8 mouse cellular contexts compared by ENCODE assay signal in genomic region chr9:119323260-119323645, GRCm38 (mm10). TPM values are rescaled to one million over a fixed set of nuclear protein-coding genes. Genes with fewer than 3 reads are reported as not detected.
DNase-seq lines count a peak whose midpoint lies in the region; ATAC-seq and TF ChIP-seq lines count a peak whose summit lies in the region.

No protein-coding gene starts in this region.

- peak overlapping the region; percentile 96 for H3K4me2 ChIP-seq in limb, embryonic 14.5 days (replicated peaks; ENCODE audit: low read depth, low read length, severe bottlenecking)
- peak overlapping the region; percentile 80 for H3K4me2 ChIP-seq in stomach, embryonic 14.5 days (replicated peaks; ENCODE audit: low read depth, low read length)

- WGBS in limb, embryonic 14.5 days = 6% methylated on average over 9 of the region's 9 CpGs
- WGBS in stomach, embryonic 14.5 days = 5% methylated on average over 9 of the region's 9 CpGs

- H3K4me1 ChIP-seq in megakaryocyte, embryonic 14.5 days = peaks cover 68% of the 10 kb centered on the region
- H3K4me1 ChIP-seq in limb, embryonic 14.5 days (ENCODE audit: control insufficient read depth, insufficient read depth, low read length) = peaks cover 8% of the 10 kb centered on the region
- peaks cover 5% of the 10 kb centered on the region; the same call in 1 of the 2 replicates for H3K4me1 ChIP-seq in stomach, embryonic 14.5 days (ENCODE audit: control insufficient read depth, insufficient read depth, low read length)

- no peak for DNase-seq in limb, embryonic 14.5 days (ENCODE audit: low spot score)
- no peak for DNase-seq in adrenal gland, postnatal 14 days
- DNase-seq in spleen, postnatal 14 days (ENCODE audit: low spot score in 2 of 2) = no peak
- no peak for DNase-seq in thymus, postnatal 14 days

- peak overlapping the region; percentile 99 for H3K4me3 ChIP-seq in megakaryocyte, embryonic 14.5 days (replicated peaks)
- H3K4me3 ChIP-seq in limb, embryonic 14.5 days (replicated peaks; ENCODE audit: low read length) = peak overlapping the region; percentile 96
- H3K4me3 ChIP-seq in stomach, embryonic 14.5 days (ENCODE audit: low read depth, low read length) = peak overlapping the region; percentile 79

- ATAC-seq in megakaryocyte, adult 5-6 weeks (ENCODE audit: poor library complexity, severe bottlenecking) = no peak
- peak; percentile 37 for ATAC-seq in erythroblast, adult 5-6 weeks (replicated peaks; ENCODE audit: low FRiP score, poor library complexity, severe bottlenecking)
- no peak for ATAC-seq in limb, embryonic 14.5 days (ENCODE audit: low FRiP score, low read depth)
- ATAC-seq in stomach, embryonic 14.5 days (ENCODE audit: insufficient number of reproducible peaks, insufficient read depth, low FRiP score, low read depth) = no peak

- peaks cover 5% of the 10 kb centered on the region for H3K36me3 ChIP-seq in megakaryocyte, embryonic 14.5 days (replicated peaks; ENCODE audit: low read length)
- H3K36me3 ChIP-seq in limb, embryonic 14.5 days (ENCODE audit: control insufficient read depth, insufficient read depth, low read length) = no peaks in the 10 kb centered on the region
- H3K36me3 ChIP-seq in stomach, embryonic 14.5 days (ENCODE audit: control insufficient read depth, insufficient read depth, low read length) = no peaks in the 10 kb centered on the region

- H3K27ac ChIP-seq in limb, embryonic 14.5 days (replicated peaks; ENCODE audit: low read depth, low read length) = peak overlapping the region; percentile 91
- peak overlapping the region; percentile 90 for H3K27ac ChIP-seq in stomach, embryonic 14.5 days (ENCODE audit: low read length)

- peak overlapping the region; percentile 78 for H3K9ac ChIP-seq in limb, embryonic 14.5 days (ENCODE audit: low read depth, low read length, severe bottlenecking)
- H3K9ac ChIP-seq in stomach, embryonic 14.5 days (replicated peaks; ENCODE audit: low read depth, low read length) = peak overlapping the region; percentile 46

- TF ChIP-seq POLR2A in limb, embryonic 14.5 days (IDR thresholded peaks at IDR 0.05; ENCODE audit: borderline replicate concordance, extremely low read depth, insufficient read depth, insufficient read length) = no peak

- H3K9me3 ChIP-seq in megakaryocyte, embryonic 14.5 days = no peaks in the 10 kb centered on the region
- H3K9me3 ChIP-seq in limb, embryonic 14.5 days (ENCODE audit: control insufficient read depth, low read length) = no peaks in the 10 kb centered on the region
- no peaks in the 10 kb centered on the region for H3K9me3 ChIP-seq in stomach, embryonic 14.5 days (ENCODE audit: control insufficient read depth, low read depth, low read length)

- H3K27me3 ChIP-seq in megakaryocyte, embryonic 14.5 days (replicated peaks) = no peaks in the 10 kb centered on the region
- H3K27me3 ChIP-seq in limb, embryonic 14.5 days (ENCODE audit: control insufficient read depth, insufficient read depth, low read length) = no peaks in the 10 kb centered on the region
- no peaks in the 10 kb centered on the region for H3K27me3 ChIP-seq in stomach, embryonic 14.5 days (ENCODE audit: control insufficient read depth, insufficient read depth, low read length)

RNA-seq across cellular contexts. Expression of gene Oxsr1, which starts 1.0 kb away (rescaled TPM):
- polyA plus RNA-seq in megakaryocyte, embryonic 14.5 days (2012; ENCODE audit: insufficient read depth, low replicate concordance) = 5.3 and 8.2 TPM in 2 replicates
- total RNA-seq in megakaryocyte, adult 5-6 weeks (2015) = 14.3 and 16.8 TPM in 2 replicates
- 35.1 and 36.9 TPM in 2 replicates for total RNA-seq in megakaryocyte, adult 5-6 weeks (2017)
- 3.7 and 7.5 TPM in 2 replicates for total RNA-seq in erythroblast, adult 5-6 weeks (2015; ENCODE audit: low replicate concordance)
- total RNA-seq in erythroblast, adult 5-6 weeks (2017; ENCODE audit: low replicate concordance) = 11.0 and 17.0 TPM in 2 replicates
- 35.4 and 39.4 TPM in 2 replicates for polyA plus RNA-seq in limb, embryonic 14.5 days (2012; rRNA removed)
- 15.6 and 16.0 TPM in 2 replicates for polyA plus RNA-seq in limb, embryonic 14.5 days (2014; fragmentation: Nextera tagmentation; extraction: Ambion mirVana)
- polyA plus RNA-seq in stomach, embryonic 14.5 days (2014; fragmentation: Nextera tagmentation; extraction: Ambion mirVana) = 16.6 and 16.9 TPM in 2 replicates
- total RNA-seq in adrenal gland, postnatal 14 days (2021) = 33.8 and 36.5 TPM in 2 replicates

RNA-seq across cellular contexts. Expression of gene Acaa1a, which starts 16.2 kb away (rescaled TPM):
- 77.2 and 206 TPM in 2 replicates for polyA plus RNA-seq in megakaryocyte, embryonic 14.5 days (2012; ENCODE audit: insufficient read depth, low replicate concordance)
- total RNA-seq in megakaryocyte, adult 5-6 weeks (2015) = 31.9 and 37.2 TPM in 2 replicates
- 27.4 and 32.5 TPM in 2 replicates for total RNA-seq in megakaryocyte, adult 5-6 weeks (2017)
- 6.9 and 9.2 TPM in 2 replicates for total RNA-seq in erythroblast, adult 5-6 weeks (2015; ENCODE audit: low replicate concordance)
- 4.1 and 8.1 TPM in 2 replicates for total RNA-seq in erythroblast, adult 5-6 weeks (2017; ENCODE audit: low replicate concordance)
- polyA plus RNA-seq in limb, embryonic 14.5 days (2012; rRNA removed) = 120 and 140 TPM in 2 replicates
- 87.4 and 92.7 TPM in 2 replicates for polyA plus RNA-seq in limb, embryonic 14.5 days (2014; fragmentation: Nextera tagmentation; extraction: Ambion mirVana)
- 99.1 and 101 TPM in 2 replicates for polyA plus RNA-seq in stomach, embryonic 14.5 days (2014; fragmentation: Nextera tagmentation; extraction: Ambion mirVana)
- 106 and 108 TPM in 2 replicates for total RNA-seq in adrenal gland, postnatal 14 days (2021)

RNA-seq across cellular contexts. Expression of gene Myd88, which starts 18.0 kb away (rescaled TPM):
- 17.6 and 38.2 TPM in 2 replicates for polyA plus RNA-seq in megakaryocyte, embryonic 14.5 days (2012; ENCODE audit: insufficient read depth, low replicate concordance)
- 91.9 and 92.2 TPM in 2 replicates for total RNA-seq in megakaryocyte, adult 5-6 weeks (2015)
- total RNA-seq in megakaryocyte, adult 5-6 weeks (2017) = 61.1 and 62.7 TPM in 2 replicates
- 11.7 and 20.0 TPM in 2 replicates for total RNA-seq in erythroblast, adult 5-6 weeks (2015; ENCODE audit: low replicate concordance)
- total RNA-seq in erythroblast, adult 5-6 weeks (2017; ENCODE audit: low replicate concordance) = 5.1 and 8.5 TPM in 2 replicates
- polyA plus RNA-seq in limb, embryonic 14.5 days (2012; rRNA removed) = 10.9 and 11.5 TPM in 2 replicates
- polyA plus RNA-seq in limb, embryonic 14.5 days (2014; fragmentation: Nextera tagmentation; extraction: Ambion mirVana) = 23.3 and 25.1 TPM in 2 replicates
- 28.4 and 33.9 TPM in 2 replicates for polyA plus RNA-seq in stomach, embryonic 14.5 days (2014; fragmentation: Nextera tagmentation; extraction: Ambion mirVana)
- 26.2 and 27.3 TPM in 2 replicates for total RNA-seq in adrenal gland, postnatal 14 days (2021)

RNA-seq across cellular contexts. Expression of gene Xylb, which starts 33.9 kb away (rescaled TPM):
- polyA plus RNA-seq in megakaryocyte, embryonic 14.5 days (2012; ENCODE audit: insufficient read depth, low replicate concordance) = 0.09 and 0.70 TPM in 2 replicates
- total RNA-seq in megakaryocyte, adult 5-6 weeks (2015) = 0.60 and 1.7 TPM in 2 replicates
- 0.89 and 1.9 TPM in 2 replicates for total RNA-seq in megakaryocyte, adult 5-6 weeks (2017)
- total RNA-seq in erythroblast, adult 5-6 weeks (2015; ENCODE audit: low replicate concordance) = 0.19 TPM in 1 of 2 replicates, not detected in the other
- 0.56 TPM in 1 of 2 replicates, not detected in the other for total RNA-seq in erythroblast, adult 5-6 weeks (2017; ENCODE audit: low replicate concordance)
- 8.9 and 11.1 TPM in 2 replicates for polyA plus RNA-seq in limb, embryonic 14.5 days (2012; rRNA removed)
- 5.2 and 5.5 TPM in 2 replicates for polyA plus RNA-seq in limb, embryonic 14.5 days (2014; fragmentation: Nextera tagmentation; extraction: Ambion mirVana)
- polyA plus RNA-seq in stomach, embryonic 14.5 days (2014; fragmentation: Nextera tagmentation; extraction: Ambion mirVana) = 5.0 and 5.2 TPM in 2 replicates
- total RNA-seq in adrenal gland, postnatal 14 days (2021) = 2.0 and 10.6 TPM in 2 replicates

RNA-seq across cellular contexts. Expression of gene Slc22a14, which starts 42.1 kb away (rescaled TPM):
- not detected in 2 replicates for polyA plus RNA-seq in megakaryocyte, embryonic 14.5 days (2012; ENCODE audit: insufficient read depth, low replicate concordance)
- not detected in 2 replicates for total RNA-seq in megakaryocyte, adult 5-6 weeks (2015)
- not detected in 2 replicates for total RNA-seq in megakaryocyte, adult 5-6 weeks (2017)
- not detected in 2 replicates for total RNA-seq in erythroblast, adult 5-6 weeks (2015; ENCODE audit: low replicate concordance)
- not detected in 2 replicates for total RNA-seq in erythroblast, adult 5-6 weeks (2017; ENCODE audit: low replicate concordance)
- polyA plus RNA-seq in limb, embryonic 14.5 days (2012; rRNA removed) = 0.12 and 0.19 TPM in 2 replicates
- 0.17 and 0.25 TPM in 2 replicates for polyA plus RNA-seq in limb, embryonic 14.5 days (2014; fragmentation: Nextera tagmentation; extraction: Ambion mirVana)
- polyA plus RNA-seq in stomach, embryonic 14.5 days (2014; fragmentation: Nextera tagmentation; extraction: Ambion mirVana) = not detected in 2 replicates
- total RNA-seq in adrenal gland, postnatal 14 days (2021) = 0.19 TPM in 1 of 2 replicates, not detected in the other
